Mouse (Mus musculus) bone marrow macrophage, adult 2 months (primary cell): ENCODE measurements around the gene Acvr1.

Experiments used
- CTCF ChIP-seq: IDR thresholded peaks from 2 replicates; pipeline ENCODE4 v1.5.1; 2012; ENCODE audit warnings: low read depth, mild to moderate bottlenecking, low read length, moderate library complexity
- POLR2A ChIP-seq: IDR thresholded peaks from 2 replicates; pipeline ENCODE4 v1.6.1; 2012; ENCODE audit warnings: mild to moderate bottlenecking, low read depth, low read length, borderline replicate concordance

GRCm38 (mm10) chr2:58432211-58432610 lies 134.7 kb downstream of the Acvr1 start:
- no peak for TF ChIP-seq POLR2A
- no peak for TF ChIP-seq CTCF
